Mouse (Mus musculus) stomach, embryonic 16.5 days (tissue): ENCODE results near the gene Cox18. TPM values are rescaled to one million over a fixed set of nuclear protein-coding genes. Genes with fewer than 3 reads are reported as not detected.
"Not testable (repeated sequence)": the region's sequence is repeated elsewhere in the genome, so short reads cannot be mapped to it uniquely, and the experiment has no call there.

Experiments
- ATAC-seq: fragments of 200-750 bp; cut with Nextera tagmentation; 2 replicates; pipeline ENCODE4 v1.8.0; 2017; ENCODE audit warnings: moderate number of reproducible peaks, moderate TSS enrichment; ENCODE audit not compliant: insufficient read depth, low FRiP score
- H3K27ac ChIP-seq: fragments of 300-500 bp; sonication (generic); 2 replicates; pipeline ENCODE4 v1.5.1; 2014; ENCODE audit warnings: low read length
- H3K27me3 ChIP-seq: fragments of 300-500 bp; sonication (generic); 2 replicates; pipeline ENCODE4 v1.6.1; 2014; ENCODE audit warnings: low read length, control low read depth, mixed read lengths; ENCODE audit not compliant: control insufficient read depth, insufficient read depth
- H3K36me3 ChIP-seq: fragments of 300-500 bp; sonication (generic); 2 replicates; pipeline ENCODE4 v1.6.1; 2014; ENCODE audit warnings: low read length; ENCODE audit not compliant: control insufficient read depth, insufficient read depth
- H3K4me1 ChIP-seq: fragments of 300-500 bp; sonication (generic); 2 replicates; pipeline ENCODE4 v1.6.1; 2014; ENCODE audit warnings: low read length, control low read depth, mixed read lengths; ENCODE audit not compliant: control insufficient read depth, insufficient read depth
- H3K4me2 ChIP-seq: fragments of 300-500 bp; sonication (generic); 2 replicates; pipeline ENCODE4 v1.6.1; 2014; ENCODE audit warnings: low read depth, low read length, mixed read lengths
- H3K4me3 ChIP-seq: fragments of 300-500 bp; sonication (generic); replicated peaks from 2 replicates; pipeline ENCODE4 v1.5.1; 2014; ENCODE audit warnings: mild to moderate bottlenecking, low read length
- H3K9ac ChIP-seq: fragments of 300-500 bp; sonication (generic); 2 replicates; pipeline ENCODE4 v1.6.1; 2014; ENCODE audit warnings: low read length
- H3K9me3 ChIP-seq: fragments of 300-500 bp; sonication (generic); replicated peaks from 2 replicates; pipeline ENCODE4 v1.6.1; 2016; ENCODE audit warnings: low read length, control low read depth; ENCODE audit not compliant: control insufficient read depth
- WGBS: fragments of 180-500 bp; shearing (Covaris S2); extraction: QIAGEN DNeasy Blood & Tissue Kit; methylation state at CpG from one replicate; pipeline ENCODE4 v1.1.7; 2014; 5-methylcytosine and 5-hydroxymethylcytosine counted together
- polyA plus RNA-seq: library from polyadenylated mRNA; unstranded; fragments of >200 nt; fragmentation: Nextera tagmentation; extraction: Ambion mirVana; gene quantifications from 2 replicates; pipeline ENCODE4 v1.2.1, GENCODE M21; 2015

Gene Cox18
- polyA plus RNA-seq = 26.2 and 27.7 TPM in 2 replicates

GRCm38 (mm10) chr5:90223534-90224381 lies at the start of gene Cox18:
TSS of gene Cox18 (minus strand) at chr5:90224001.
- Histone ChIP-seq H3K9me3 (no peaks in the 10 kb centered on the region), H3K4me1 (peaks cover 12% of the 10 kb centered on the region), H3K36me3 (peaks cover 7% of the 10 kb centered on the region; the same call in 1 of the 2 replicates), H3K27me3 (no peaks in the 10 kb centered on the region), H3K9ac (peak within 1 kb of the TSS; percentile 95), H3K4me2 (peak within 1 kb of the TSS; percentile 86), H3K4me3 (peak within 1 kb of the TSS; percentile 94), H3K27ac (peak within 1 kb of the TSS; percentile 93)
- peak; percentile 99 for ATAC-seq
- under 1% methylated on average over 62 of the region's 62 CpGs for WGBS

- H3K36me3 ChIP-seq, H3K9ac ChIP-seq: not testable (repeated sequence)
Observed at GRCm38 (mm10) chr5:90262230-90262629, 38.4 kb upstream of the Cox18 start.

GRCm38 (mm10) chr5:90257023-90257422 lies 33.2 kb upstream of the Cox18 start:
- Histone ChIP-seq H3K27me3 (no peaks in the 10 kb centered on the region), H3K9ac (no peak overlapping the region), H3K4me3 (no peak overlapping the region), H3K9me3 (no peaks in the 10 kb centered on the region), H3K27ac (no peak overlapping the region), H3K36me3 (peaks cover 10% of the 10 kb centered on the region), H3K4me2 (no peak overlapping the region), H3K4me1 (no peaks in the 10 kb centered on the region)
- ATAC-seq = no peak
- 90% methylated on average over 3 of the region's 3 CpGs for WGBS

More at GRCm38 (mm10) chr5:90262230-90262629, 38.4 kb upstream of the Cox18 start:
- H3K27me3 ChIP-seq, H3K4me2 ChIP-seq, H3K4me1 ChIP-seq, H3K9me3 ChIP-seq, H3K4me3 ChIP-seq, H3K27ac ChIP-seq, ATAC-seq: not testable (repeated sequence)
- 82% methylated on average over 2 of the region's 2 CpGs for WGBS

GRCm38 (mm10) chr5:90247503-90247902 lies 23.7 kb upstream of the Cox18 start:
- H3K36me3 ChIP-seq = peaks cover 44% of the 10 kb centered on the region
- no peaks in the 10 kb centered on the region for H3K27me3 ChIP-seq
- H3K4me3 ChIP-seq = no peak overlapping the region
- no peak overlapping the region for H3K27ac ChIP-seq
- H3K4me1 ChIP-seq = no peaks in the 10 kb centered on the region
- H3K4me2 ChIP-seq = no peak overlapping the region
- no peak for ATAC-seq
- H3K9me3 ChIP-seq = no peaks in the 10 kb centered on the region
- H3K9ac ChIP-seq = no peak overlapping the region

GRCm38 (mm10) chr5:90246987-90247386 lies 23.2 kb upstream of the Cox18 start:
- peaks cover 46% of the 10 kb centered on the region for H3K36me3 ChIP-seq
- H3K27ac ChIP-seq = no peak overlapping the region
- no peak overlapping the region for H3K9ac ChIP-seq
- no peaks in the 10 kb centered on the region for H3K27me3 ChIP-seq
- ATAC-seq = no peak
- H3K9me3 ChIP-seq = no peaks in the 10 kb centered on the region
- H3K4me3 ChIP-seq = no peak overlapping the region
- H3K4me1 ChIP-seq = no peaks in the 10 kb centered on the region
- WGBS = 85% methylated on average over 2 of the region's 2 CpGs
- no peak overlapping the region for H3K4me2 ChIP-seq

- Histone ChIP-seq H3K27me3 (no peaks in the 10 kb centered on the region), H3K4me2 (no peak overlapping the region), H3K4me3 (no peak overlapping the region), H3K36me3 (peaks cover 50% of the 10 kb centered on the region), H3K4me1 (no peaks in the 10 kb centered on the region), H3K9ac (no peak overlapping the region), H3K27ac (no peak overlapping the region), H3K9me3 (no peaks in the 10 kb centered on the region)
- no peak; the same call in 1 of the 2 replicates for ATAC-seq
- WGBS = 83% methylated on average over 4 of the region's 4 CpGs
Observed at GRCm38 (mm10) chr5:90246567-90246966, 22.8 kb upstream of the Cox18 start.

- no peak for ATAC-seq
- Histone ChIP-seq H3K4me2 (no peak overlapping the region), H3K9ac (no peak overlapping the region), H3K4me1 (no peaks in the 10 kb centered on the region), H3K27ac (no peak overlapping the region), H3K27me3 (no peaks in the 10 kb centered on the region), H3K9me3 (no peaks in the 10 kb centered on the region), H3K4me3 (no peak overlapping the region), H3K36me3 (peaks cover 41% of the 10 kb centered on the region)
- WGBS = 52% methylated on average over 4 of the region's 4 CpGs
Observed at GRCm38 (mm10) chr5:90245416-90245815, 21.6 kb upstream of the Cox18 start.

- no peaks in the 10 kb centered on the region for H3K9me3 ChIP-seq
- no peak overlapping the region for H3K27ac ChIP-seq
- no peak for ATAC-seq
- H3K4me1 ChIP-seq = no peaks in the 10 kb centered on the region
- H3K4me2 ChIP-seq = no peak overlapping the region
- no peak overlapping the region for H3K9ac ChIP-seq
- 97% methylated on average over 8 of the region's 8 CpGs for WGBS
- H3K4me3 ChIP-seq = no peak overlapping the region
- peaks cover 44% of the 10 kb centered on the region for H3K36me3 ChIP-seq
- no peaks in the 10 kb centered on the region for H3K27me3 ChIP-seq
Observed at GRCm38 (mm10) chr5:90235217-90235616, 11.4 kb upstream of the Cox18 start.

- Histone ChIP-seq H3K27ac (no peak overlapping the region), H3K27me3 (no peaks in the 10 kb centered on the region), H3K36me3 (peaks cover 45% of the 10 kb centered on the region), H3K9ac (no peak overlapping the region), H3K9me3 (no peaks in the 10 kb centered on the region), H3K4me1 (no peaks in the 10 kb centered on the region), H3K4me3 (no peak overlapping the region), H3K4me2 (no peak overlapping the region)
- ATAC-seq = no peak
- 89% methylated on average over 4 of the region's 4 CpGs for WGBS
Observed at GRCm38 (mm10) chr5:90233305-90233704, 9.5 kb upstream of the Cox18 start.
